Mouse (Mus musculus) forebrain, embryonic 12.5 days (tissue): ENCODE measurements around the gene Bms1. TPM values are rescaled to one million over a fixed set of nuclear protein-coding genes. Genes with fewer than 3 reads are reported as not detected.

Source experiments
- ATAC-seq: fragments of 200-750 bp; cut with Nextera tagmentation; 2 replicates; pipeline ENCODE4 v1.8.0; 2017; ENCODE audit warnings: moderate TSS enrichment; ENCODE audit not compliant: low FRiP score
- H3K27ac ChIP-seq: fragments of 300-500 bp; sonication (generic); 2 replicates; pipeline ENCODE4 v1.5.1; 2016; ENCODE audit warnings: mild to moderate bottlenecking
- H3K27me3 ChIP-seq: fragments of 300-500 bp; sonication (generic); 2 replicates; pipeline ENCODE4 v1.6.1; 2016; ENCODE audit warnings: mild to moderate bottlenecking
- H3K36me3 ChIP-seq: fragments of 300-500 bp; sonication (generic); replicated peaks from 2 replicates; pipeline ENCODE4 v1.6.1; 2016; ENCODE audit warnings: mild to moderate bottlenecking
- H3K4me1 ChIP-seq: fragments of 300-500 bp; sonication (generic); 2 replicates; pipeline ENCODE4 v1.6.1; 2016
- H3K4me2 ChIP-seq: fragments of 300-500 bp; sonication (generic); 2 replicates; pipeline ENCODE4 v1.6.1; 2016; ENCODE audit warnings: mild to moderate bottlenecking, moderate library complexity
- H3K4me3 ChIP-seq: fragments of 300-500 bp; sonication (generic); replicated peaks from 2 replicates; pipeline ENCODE4 v1.5.1; 2016; ENCODE audit warnings: mild to moderate bottlenecking
- H3K9ac ChIP-seq: fragments of 300-500 bp; sonication (generic); 2 replicates; pipeline ENCODE4 v1.6.1; 2016; ENCODE audit warnings: mild to moderate bottlenecking
- H3K9me3 ChIP-seq: fragments of 300-500 bp; sonication (generic); 2 replicates; pipeline ENCODE4 v1.6.1; 2016
- WGBS: fragments of 180-500 bp; shearing (Covaris S2); methylation state at CpG from one replicate; pipeline ENCODE4 v1.1.7; 2016; 5-methylcytosine and 5-hydroxymethylcytosine counted together
- polyA plus RNA-seq: library from polyadenylated mRNA; unstranded; fragments of >200 nt; fragmentation: Nextera tagmentation; extraction: Ambion mirVana; gene quantifications from 2 replicates; pipeline ENCODE4 v1.2.1, GENCODE M21; 2016

Bms1 gene
- polyA plus RNA-seq, 1 experiment from 2014 or later, result 45.4 TPM

DNA sequence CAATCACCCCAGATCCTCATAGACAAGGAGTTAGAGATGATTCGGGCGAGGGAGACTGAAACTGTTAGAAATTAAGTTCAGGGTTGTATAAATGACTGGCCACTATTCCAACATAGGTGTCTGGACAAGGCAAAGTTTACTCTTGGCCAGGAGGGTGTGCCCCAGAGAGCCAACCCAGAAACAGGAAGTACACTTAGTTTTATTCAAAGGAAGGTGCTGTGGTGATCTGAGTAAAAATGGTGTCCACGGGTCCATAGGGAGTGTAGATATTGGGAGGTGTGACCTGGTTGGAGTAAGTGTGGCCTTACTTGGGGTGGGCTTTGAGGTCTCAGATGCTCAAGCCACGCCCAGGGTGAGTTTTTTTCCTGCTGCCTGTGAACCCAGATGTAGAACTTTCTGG, 38.0 kb downstream of the Bms1 start:
- Histone ChIP-seq H3K4me2 (no peak overlapping the region), H3K27ac (no peak overlapping the region), H3K4me1 (peaks cover 5% of the 10 kb centered on the region; the same call in 1 of the 2 replicates), H3K4me3 (no peak overlapping the region), H3K9ac (no peak overlapping the region), H3K27me3 (peaks cover 11% of the 10 kb centered on the region; the same call in 1 of the 2 replicates), H3K36me3 (peaks cover 36% of the 10 kb centered on the region), H3K9me3 (no peaks in the 10 kb centered on the region)
- ATAC-seq, result no peak
- WGBS, result 80% methylated on average over 4 of the region's 4 CpGs

GRCm38 (mm10) chr6:118380630-118381029, 38.6 kb downstream of the Bms1 start:
- peaks cover 5% of the 10 kb centered on the region; the same call in 1 of the 2 replicates for H3K4me1 ChIP-seq
- H3K9ac ChIP-seq, result no peak overlapping the region
- peaks cover 14% of the 10 kb centered on the region; the same call in 1 of the 2 replicates for H3K27me3 ChIP-seq
- ATAC-seq, result no peak
- no peak overlapping the region for H3K4me2 ChIP-seq
- no peak overlapping the region for H3K27ac ChIP-seq
- H3K4me3 ChIP-seq, result no peak overlapping the region
- 72% methylated on average over 3 of the region's 3 CpGs for WGBS
- H3K36me3 ChIP-seq, result peaks cover 36% of the 10 kb centered on the region
- H3K9me3 ChIP-seq, result no peaks in the 10 kb centered on the region

- peak; percentile 85 for ATAC-seq
- Histone ChIP-seq H3K4me1 (peaks cover 5% of the 10 kb centered on the region; the same call in 1 of the 2 replicates), H3K36me3 (peaks cover 30% of the 10 kb centered on the region), H3K27ac (no peak overlapping the region), H3K9ac (no peak overlapping the region), H3K9me3 (no peaks in the 10 kb centered on the region), H3K4me3 (no peak overlapping the region), H3K4me2 (peak overlapping the region; percentile 3; the same call in 1 of the 2 replicates), H3K27me3 (peaks cover 18% of the 10 kb centered on the region)
- WGBS, result 32% methylated on average over 20 of the region's 20 CpGs
These were observed 39.7 kb downstream of the Bms1 start for GRCm38 (mm10) chr6:118379451-118380167.

- Histone ChIP-seq H3K4me2 (no peak overlapping the region), H3K36me3 (peaks cover 10% of the 10 kb centered on the region; the same call in 1 of the 2 replicates), H3K27ac (no peak overlapping the region), H3K4me3 (no peak overlapping the region), H3K27me3 (peaks cover 18% of the 10 kb centered on the region), H3K4me1 (peaks cover 5% of the 10 kb centered on the region; the same call in 1 of the 2 replicates), H3K9ac (no peak overlapping the region), H3K9me3 (no peaks in the 10 kb centered on the region)
- ATAC-seq, result no peak
- 69% methylated on average over 7 of the region's 10 CpGs for WGBS
These were observed 41.7 kb downstream of the Bms1 start for GRCm38 (mm10) chr6:118377611-118378010.

- H3K4me2 ChIP-seq, result no peak overlapping the region
- no peak overlapping the region for H3K27ac ChIP-seq
- H3K27me3 ChIP-seq, result peaks cover 18% of the 10 kb centered on the region
- no peaks in the 10 kb centered on the region for H3K36me3 ChIP-seq
- H3K4me1 ChIP-seq, result peaks cover 5% of the 10 kb centered on the region; the same call in 1 of the 2 replicates
- no peaks in the 10 kb centered on the region for H3K9me3 ChIP-seq
- no peak overlapping the region for H3K9ac ChIP-seq
- H3K4me3 ChIP-seq, result no peak overlapping the region
- WGBS, result 66% methylated on average over 10 of the region's 10 CpGs
- ATAC-seq, result no peak
These were observed 43.3 kb downstream of the Bms1 start for GRCm38 (mm10) chr6:118376023-118376422.

DNA sequence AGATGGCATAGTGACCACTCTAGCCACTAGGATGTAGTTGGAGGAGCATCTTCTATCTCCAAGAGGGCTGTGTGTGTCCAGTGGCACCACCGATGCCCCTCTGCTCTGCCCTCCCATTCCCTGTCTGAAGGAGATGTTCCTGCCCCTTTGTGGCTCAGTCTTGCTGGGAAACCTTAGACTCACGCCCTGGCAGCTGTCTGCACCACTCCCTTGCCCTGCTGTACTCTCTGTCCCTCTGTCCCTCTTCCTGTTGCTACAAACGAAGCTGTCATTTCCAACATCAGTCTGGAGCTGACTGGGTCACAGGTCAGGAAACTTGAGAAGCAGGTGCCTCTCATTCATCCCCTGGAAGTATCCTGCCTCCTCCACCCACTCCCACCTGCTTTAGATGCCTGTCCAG, 43.8 kb downstream of the Bms1 start:
- Histone ChIP-seq H3K4me3 (no peak overlapping the region), H3K9ac (no peak overlapping the region), H3K36me3 (no peaks in the 10 kb centered on the region), H3K4me2 (no peak overlapping the region), H3K4me1 (peaks cover 5% of the 10 kb centered on the region; the same call in 1 of the 2 replicates), H3K27me3 (peaks cover 18% of the 10 kb centered on the region), H3K27ac (no peak overlapping the region), H3K9me3 (no peaks in the 10 kb centered on the region)
- WGBS, result 49% methylated on average over 3 of the region's 3 CpGs
- no peak for ATAC-seq

- no peak for ATAC-seq
- Histone ChIP-seq H3K9ac (no peak overlapping the region), H3K9me3 (no peaks in the 10 kb centered on the region), H3K27me3 (peaks cover 18% of the 10 kb centered on the region), H3K27ac (no peak overlapping the region), H3K4me3 (no peak overlapping the region), H3K4me1 (peaks cover 4% of the 10 kb centered on the region; the same call in 1 of the 2 replicates), H3K4me2 (no peak overlapping the region), H3K36me3 (no peaks in the 10 kb centered on the region)
- WGBS, result 94% methylated on average over 3 of the region's 3 CpGs
These were observed 44.2 kb downstream of the Bms1 start for GRCm38 (mm10) chr6:118375026-118375425.

DNA sequence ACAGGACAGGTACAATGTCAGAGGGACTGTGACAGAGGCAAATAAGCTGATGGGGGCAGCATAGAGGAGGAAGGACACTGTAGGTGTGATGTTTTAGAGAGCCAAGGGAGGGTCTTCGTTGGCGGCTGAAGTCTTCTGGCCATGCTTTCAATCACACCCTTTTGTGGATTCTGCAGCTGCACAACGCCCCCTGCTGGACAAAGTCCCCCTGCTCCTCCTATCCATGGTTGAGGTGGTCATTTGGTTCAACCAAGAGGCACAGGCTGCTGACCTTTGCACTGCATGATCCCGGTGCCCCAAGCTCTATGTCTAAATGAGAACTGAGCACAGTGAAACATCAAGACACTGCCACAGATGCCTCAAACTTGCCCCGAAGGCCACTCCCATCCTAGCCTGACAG, 46.0 kb downstream of the Bms1 start:
- ATAC-seq, result no peak
- WGBS, result 48% methylated on average over 5 of the region's 5 CpGs

DNA sequence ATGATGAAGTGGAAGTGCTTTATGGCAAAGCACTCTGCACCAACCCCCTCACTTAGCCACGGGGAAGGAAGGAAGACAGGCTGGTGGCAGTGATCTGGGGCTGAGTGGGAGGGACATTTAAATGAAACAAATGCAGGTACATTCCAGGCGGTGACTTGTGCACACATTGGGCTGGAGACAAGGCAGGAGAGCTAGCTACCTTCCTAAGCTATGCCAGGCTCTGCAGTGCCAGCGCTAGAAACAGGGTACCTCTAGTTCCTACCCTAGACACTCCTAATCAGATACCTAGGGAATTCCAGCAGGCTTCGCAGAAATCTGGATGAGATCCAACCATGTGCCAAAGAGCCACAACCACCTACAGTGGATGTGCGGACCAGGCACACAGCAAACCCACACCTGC, 46.5 kb downstream of the Bms1 start:
- Histone ChIP-seq H3K27me3 (peaks cover 16% of the 10 kb centered on the region), H3K27ac (no peak overlapping the region), H3K4me1 (no peaks in the 10 kb centered on the region), H3K4me2 (no peak overlapping the region), H3K9me3 (no peaks in the 10 kb centered on the region), H3K4me3 (no peak overlapping the region), H3K36me3 (no peaks in the 10 kb centered on the region), H3K9ac (no peak overlapping the region)
- WGBS, result 80% methylated on average over 5 of the region's 5 CpGs
- ATAC-seq, result no peak

More for the DNA sequence above, 46.0 kb downstream of the Bms1 start:
- Histone ChIP-seq H3K4me3 (no peak overlapping the region), H3K27ac (no peak overlapping the region), H3K4me2 (no peak overlapping the region), H3K4me1 (no peaks in the 10 kb centered on the region), H3K9me3 (no peaks in the 10 kb centered on the region), H3K9ac (no peak overlapping the region), H3K27me3 (peaks cover 18% of the 10 kb centered on the region), H3K36me3 (no peaks in the 10 kb centered on the region)

DNA sequence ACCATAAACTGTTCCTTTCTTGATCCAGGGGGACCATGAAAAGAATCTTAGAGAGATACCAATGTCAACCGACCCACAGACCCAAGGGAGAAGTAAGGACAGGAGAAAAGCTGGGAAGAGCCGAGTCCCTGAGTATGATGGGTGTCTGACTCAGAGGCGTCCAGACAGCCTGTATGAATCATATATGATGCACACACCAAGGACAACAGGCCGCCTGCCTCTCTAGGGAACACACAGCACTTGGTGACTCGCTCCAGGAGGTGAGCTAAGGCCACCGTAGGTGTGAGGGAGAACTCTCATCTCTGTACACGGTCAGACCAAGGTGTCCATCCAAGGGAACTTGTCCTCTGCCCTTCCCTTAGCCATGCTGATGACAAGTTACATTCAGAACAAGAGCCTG, 51.8 kb downstream of the Bms1 start:
- Histone ChIP-seq H3K27me3 (no peaks in the 10 kb centered on the region), H3K9ac (no peak overlapping the region), H3K9me3 (no peaks in the 10 kb centered on the region), H3K36me3 (no peaks in the 10 kb centered on the region), H3K4me3 (no peak overlapping the region), H3K27ac (no peak overlapping the region), H3K4me2 (no peak overlapping the region), H3K4me1 (no peaks in the 10 kb centered on the region)
- 86% methylated on average over 7 of the region's 7 CpGs for WGBS
- ATAC-seq, result no peak

DNA sequence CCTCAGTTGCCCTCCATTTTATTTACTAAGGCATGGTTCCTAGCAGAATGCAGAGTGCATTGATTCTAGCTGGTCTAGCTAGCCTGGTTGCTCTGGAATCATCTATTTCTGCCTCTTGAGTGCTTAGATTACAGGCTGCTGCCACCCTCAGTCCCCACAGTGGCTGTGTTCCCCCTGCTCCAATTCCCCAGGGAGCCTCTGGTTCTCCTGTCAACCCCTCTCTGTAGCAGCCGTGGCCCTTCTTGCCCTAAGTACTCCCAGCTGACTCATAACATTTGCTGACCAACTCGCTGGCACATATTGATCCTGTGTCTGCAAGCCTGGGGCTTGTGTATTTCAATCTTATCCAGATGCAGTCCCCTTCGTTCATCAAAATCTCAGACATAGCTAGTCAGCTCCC, 53.1 kb downstream of the Bms1 start:
- Histone ChIP-seq H3K27me3 (no peaks in the 10 kb centered on the region), H3K27ac (no peak overlapping the region), H3K9me3 (0 out of 2 replicates have a peak, but pooled peaks cover under 1% of the 10 kb centered on the region), H3K9ac (no peak overlapping the region), H3K4me3 (no peak overlapping the region), H3K4me1 (no peaks in the 10 kb centered on the region), H3K36me3 (no peaks in the 10 kb centered on the region), H3K4me2 (no peak overlapping the region)
- 75% methylated on average over 3 of the region's 3 CpGs for WGBS
- no peak for ATAC-seq

DNA sequence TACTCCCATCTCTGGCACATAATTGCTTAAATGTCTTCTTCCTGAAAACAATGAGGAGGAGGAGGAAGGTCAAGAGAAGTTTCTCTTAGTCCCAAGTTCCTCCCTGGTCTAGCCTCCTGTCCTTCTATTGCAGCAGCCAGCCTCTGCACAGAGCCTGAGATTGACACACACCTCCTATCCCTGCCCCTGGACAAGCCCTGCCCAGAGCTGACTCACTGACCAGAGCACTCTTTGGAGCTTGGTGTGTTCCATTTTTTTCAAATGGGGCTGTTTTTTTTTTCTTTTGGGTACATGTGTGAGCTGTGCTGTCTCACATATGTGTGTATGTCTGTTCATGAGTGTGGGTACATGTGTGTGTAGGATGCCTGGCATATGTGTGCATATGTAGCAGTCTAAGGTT, 53.5 kb downstream of the Bms1 start:
- no peak for ATAC-seq

DNA sequence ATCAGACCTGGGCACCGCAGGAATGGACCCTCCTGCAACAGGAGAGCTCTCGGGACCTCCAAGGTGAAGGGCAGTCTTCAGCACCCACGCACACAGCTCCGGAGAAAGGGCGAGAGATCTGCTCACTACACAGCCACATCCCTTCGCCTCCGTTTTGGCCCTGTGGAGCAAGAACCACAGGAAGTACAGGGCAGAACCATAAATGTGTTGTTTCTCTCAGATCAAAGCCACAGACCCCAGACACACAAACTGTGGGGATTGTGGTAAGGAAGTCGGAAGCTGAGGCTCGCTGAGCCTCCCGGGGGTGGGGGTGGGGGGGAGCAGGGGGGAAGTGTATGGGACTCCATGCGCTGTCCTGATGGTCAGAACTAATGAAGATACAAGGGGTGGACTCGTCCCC, 68.9 kb downstream of the Bms1 start:
- Histone ChIP-seq H3K9me3 (no peaks in the 10 kb centered on the region), H3K36me3 (no peaks in the 10 kb centered on the region), H3K9ac (no peak overlapping the region), H3K4me2 (no peak overlapping the region), H3K4me3 (no peak overlapping the region), H3K27ac (no peak overlapping the region), H3K4me1 (no peaks in the 10 kb centered on the region), H3K27me3 (no peaks in the 10 kb centered on the region)
- ATAC-seq, result no peak
- WGBS, result 84% methylated on average over 12 of the region's 12 CpGs

More for the DNA sequence above, 53.5 kb downstream of the Bms1 start:
- no peak overlapping the region for H3K27ac ChIP-seq
- no peak overlapping the region for H3K9ac ChIP-seq
- 0 out of 2 replicates have a peak, but pooled peaks cover 3% of the 10 kb centered on the region for H3K9me3 ChIP-seq
- H3K27me3 ChIP-seq, result no peaks in the 10 kb centered on the region
- H3K4me1 ChIP-seq, result no peaks in the 10 kb centered on the region
- H3K4me2 ChIP-seq, result no peak overlapping the region
- no peak overlapping the region for H3K4me3 ChIP-seq
- H3K36me3 ChIP-seq, result no peaks in the 10 kb centered on the region
